Mouse (Mus musculus) CD4-positive helper T cell, adult 2 months (primary cell): ENCODE measurements at regions not wholly inside any gene's neighbourhood (a gene's known extent, or its start where the extent isn't known, plus 50 kb on each side); places are given as distances from the start of the nearest gene placed in this dataset.

ENCODE experiments used
- DNase-seq: peaks from one replicate; pipeline ENCODE4 v3.0.0-alpha.2; 2012; ENCODE audit warnings: low read depth, missing footprints, low spot score

GRCm38 (mm10) chr14:33864796-33865195, 58.6 kb upstream of the Gdf10 start:
- DNase-seq = no peak

DNA sequence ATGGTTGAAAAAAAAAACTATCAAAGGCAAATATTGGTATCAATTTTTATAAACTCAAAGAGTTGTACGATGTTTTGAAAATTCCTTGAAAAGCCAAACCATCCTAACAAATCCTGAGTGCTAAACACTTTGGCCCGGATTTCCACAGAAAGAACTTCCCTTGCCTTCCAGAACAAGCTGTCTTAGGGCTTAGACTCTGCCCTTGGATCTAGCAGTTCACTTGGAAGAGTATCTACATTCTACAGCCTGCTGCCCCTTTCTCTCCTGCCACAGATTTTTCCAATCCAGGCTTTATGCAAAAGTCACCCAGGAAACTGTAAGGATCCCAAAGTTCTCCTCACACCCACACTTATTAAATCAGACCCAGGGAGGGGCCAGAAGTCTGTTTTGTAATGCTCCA, 57.6 kb upstream of the Gdf10 start:
- DNase-seq = no peak

GRCm38 (mm10) chr14:33867674-33868073, 55.7 kb upstream of the Gdf10 start:
- DNase-seq = no peak
